Mouse (Mus musculus): ENCODE results near the gene Zfp644. TPM values are rescaled to one million over a fixed set of nuclear protein-coding genes. Genes with fewer than 3 reads are reported as not detected.

The Zfp644 gene
- polyA plus RNA-seq, 1 experiment from 2014 or later = 84.5 TPM

DNA sequence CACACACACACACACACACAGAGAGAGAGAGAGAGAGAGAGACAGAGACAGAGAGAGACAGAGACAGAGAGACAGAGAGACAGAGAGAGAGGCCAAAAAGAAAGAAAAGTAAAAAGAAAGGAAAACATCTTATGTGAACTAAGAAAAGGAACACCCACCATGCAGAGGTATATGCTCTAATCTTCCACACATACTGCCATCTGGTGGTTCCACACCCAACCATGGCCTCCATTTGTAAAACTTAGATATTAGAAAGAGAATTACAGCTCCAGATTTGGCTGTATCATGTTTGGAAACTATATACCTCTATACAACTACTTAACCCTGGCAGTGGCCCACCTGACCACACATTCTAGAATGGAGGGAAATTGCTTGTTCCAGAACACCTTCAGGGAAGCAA lies 102.7 kb downstream of the Zfp644 start:
- H3K27ac ChIP-seq = no peak overlapping the region
- H3K27me3 ChIP-seq = no peaks in the 10 kb centered on the region
- H3K4me2 ChIP-seq = no peak overlapping the region
- H3K9ac ChIP-seq (replicated peaks) = no peak overlapping the region
- H3K4me1 ChIP-seq (replicated peaks) = no peaks in the 10 kb centered on the region
- H3K9me3 ChIP-seq = no peaks in the 10 kb centered on the region
- H3K36me3 ChIP-seq = peaks cover 34% of the 10 kb centered on the region; the same call in 1 of the 2 replicates
- H3K4me3 ChIP-seq (replicated peaks) = no peak overlapping the region
- no peak for ATAC-seq (ENCODE audit: insufficient number of reproducible peaks, insufficient read depth, low FRiP score, low TSS enrichment, low read depth)

DNA sequence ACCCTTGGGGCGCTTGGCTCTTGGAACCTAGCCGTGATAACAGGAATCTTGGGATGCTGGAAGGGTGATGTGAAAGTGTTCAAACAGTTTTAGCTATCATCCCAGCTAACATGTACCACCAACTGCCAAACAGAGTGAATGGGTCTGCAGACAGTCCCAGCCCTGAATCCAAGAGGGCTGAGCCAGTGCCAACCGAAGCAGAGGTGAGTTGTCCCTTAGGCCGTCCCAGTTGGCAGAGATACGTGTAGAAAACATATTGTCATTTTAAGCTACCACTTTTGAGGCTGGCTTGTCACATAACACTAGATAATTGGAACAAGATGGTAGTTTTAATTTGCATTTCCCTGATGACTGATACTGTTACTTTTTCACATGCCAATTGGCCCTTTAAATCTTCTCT lies 106.4 kb downstream of the Zfp644 start:
- ATAC-seq (ENCODE audit: insufficient number of reproducible peaks, insufficient read depth, low FRiP score, low TSS enrichment, low read depth) = no peak
- Histone ChIP-seq H3K9me3 (no peaks in the 10 kb centered on the region), H3K27me3 (no peaks in the 10 kb centered on the region), H3K9ac (replicated peaks) (no peak overlapping the region), H3K4me1 (replicated peaks) (no peaks in the 10 kb centered on the region), H3K27ac (no peak overlapping the region), H3K36me3 (peaks cover 37% of the 10 kb centered on the region; the same call in 1 of the 2 replicates), H3K4me2 (no peak overlapping the region), H3K4me3 (replicated peaks) (no peak overlapping the region)
- WGBS = 79% methylated on average over 5 of the region's 5 CpGs

- WGBS = 94% methylated on average over 11 of the region's 11 CpGs
- Histone ChIP-seq H3K9me3 (no peaks in the 10 kb centered on the region), H3K4me1 (replicated peaks) (no peaks in the 10 kb centered on the region), H3K36me3 (peaks cover 33% of the 10 kb centered on the region; the same call in 1 of the 2 replicates), H3K27ac (no peak overlapping the region), H3K9ac (replicated peaks) (no peak overlapping the region), H3K4me3 (replicated peaks) (no peak overlapping the region), H3K27me3 (no peaks in the 10 kb centered on the region), H3K4me2 (no peak overlapping the region)
- ATAC-seq (ENCODE audit: insufficient number of reproducible peaks, insufficient read depth, low FRiP score, low TSS enrichment, low read depth) = no peak
Measured at GRCm38 (mm10) chr5:106589670-106590069, 107.4 kb downstream of the Zfp644 start.

- no peak for ATAC-seq (ENCODE audit: insufficient number of reproducible peaks, insufficient read depth, low FRiP score, low TSS enrichment, low read depth)
- 94% methylated on average over 9 of the region's 9 CpGs for WGBS
Measured at GRCm38 (mm10) chr5:106589006-106589405, 108.1 kb downstream of the Zfp644 start.

DNA sequence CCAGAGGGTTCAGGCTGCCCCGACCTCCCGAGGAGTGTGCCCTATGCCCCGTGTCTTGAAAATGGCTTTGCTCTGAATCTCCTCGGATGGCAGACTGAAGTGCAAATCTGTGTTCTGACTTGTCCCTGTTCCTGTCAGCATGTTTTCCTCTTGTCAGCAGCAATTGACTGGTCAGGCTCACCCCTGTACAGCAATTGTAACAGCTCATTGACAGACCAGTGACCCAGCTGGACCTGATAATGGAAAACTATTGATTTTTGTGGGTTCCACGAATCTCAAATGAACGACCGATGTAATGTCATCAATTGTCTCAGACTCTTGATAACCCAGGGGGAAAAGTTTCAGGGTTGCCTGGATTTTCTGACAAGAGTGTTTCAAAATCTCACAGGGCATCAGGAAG lies 116.1 kb downstream of the Zfp644 start:
- no peaks in the 10 kb centered on the region for H3K36me3 ChIP-seq
- peaks cover 27% of the 10 kb centered on the region for H3K27me3 ChIP-seq
- H3K4me1 ChIP-seq (replicated peaks) = no peaks in the 10 kb centered on the region
- 83% methylated on average over 7 of the region's 7 CpGs for WGBS
- H3K9me3 ChIP-seq = no peaks in the 10 kb centered on the region
- ATAC-seq (ENCODE audit: insufficient number of reproducible peaks, insufficient read depth, low FRiP score, low TSS enrichment, low read depth) = no peak
- H3K4me2 ChIP-seq = no peak overlapping the region
- no peak overlapping the region for H3K27ac ChIP-seq
- H3K9ac ChIP-seq (replicated peaks) = no peak overlapping the region
- no peak overlapping the region for H3K4me3 ChIP-seq (replicated peaks)

More at GRCm38 (mm10) chr5:106589006-106589405, 108.1 kb downstream of the Zfp644 start:
- H3K9me3 ChIP-seq = no peaks in the 10 kb centered on the region
- no peak overlapping the region for H3K9ac ChIP-seq (replicated peaks)
- H3K4me2 ChIP-seq = no peak overlapping the region
- no peak overlapping the region for H3K27ac ChIP-seq
- H3K27me3 ChIP-seq = no peaks in the 10 kb centered on the region
- H3K4me3 ChIP-seq (replicated peaks) = no peak overlapping the region
- H3K36me3 ChIP-seq = peaks cover 33% of the 10 kb centered on the region; the same call in 1 of the 2 replicates
- H3K4me1 ChIP-seq (replicated peaks) = no peaks in the 10 kb centered on the region

DNA sequence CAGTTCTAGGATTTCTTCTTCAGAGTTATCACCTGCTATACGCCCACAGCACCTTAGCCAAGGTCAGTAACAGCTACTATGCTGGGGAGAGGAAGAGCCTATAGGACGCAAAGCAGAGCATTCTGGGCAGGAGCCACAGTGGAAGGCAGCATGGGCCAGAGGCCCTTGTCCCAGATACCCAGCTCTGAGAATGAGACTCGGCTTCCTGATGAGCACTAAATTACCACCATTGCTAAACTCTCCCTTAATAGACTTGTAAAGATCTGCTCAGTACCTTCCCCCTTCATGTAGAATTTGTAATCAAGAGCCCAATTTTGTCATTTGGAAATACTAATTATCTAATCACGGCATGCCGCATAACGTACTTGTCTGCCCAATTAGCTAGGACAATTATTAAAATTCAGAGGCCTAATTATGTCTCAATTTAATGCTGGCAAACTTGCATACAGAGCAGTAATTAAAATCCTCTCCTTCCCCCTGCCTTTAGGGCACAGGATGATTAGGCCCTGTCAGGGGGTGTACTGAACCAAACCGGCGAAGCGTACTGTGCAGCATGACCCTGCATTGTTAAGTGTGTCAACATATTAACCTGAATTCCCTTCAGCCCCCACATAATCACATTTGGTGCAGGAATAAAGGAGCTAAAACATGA lies 119.7 kb downstream of the Zfp644 start:
- no peak overlapping the region for H3K4me2 ChIP-seq
- no peak overlapping the region for H3K9ac ChIP-seq (replicated peaks)
- peaks cover 11% of the 10 kb centered on the region for H3K4me1 ChIP-seq (replicated peaks)
- no peaks in the 10 kb centered on the region for H3K9me3 ChIP-seq
- no peak for ATAC-seq (ENCODE audit: insufficient number of reproducible peaks, insufficient read depth, low FRiP score, low TSS enrichment, low read depth)
- H3K36me3 ChIP-seq = no peaks in the 10 kb centered on the region
- WGBS = 44% methylated on average over 9 of the region's 9 CpGs
- peaks cover 52% of the 10 kb centered on the region for H3K27me3 ChIP-seq
- no peak overlapping the region for H3K4me3 ChIP-seq (replicated peaks)
- H3K27ac ChIP-seq = no peak overlapping the region

DNA sequence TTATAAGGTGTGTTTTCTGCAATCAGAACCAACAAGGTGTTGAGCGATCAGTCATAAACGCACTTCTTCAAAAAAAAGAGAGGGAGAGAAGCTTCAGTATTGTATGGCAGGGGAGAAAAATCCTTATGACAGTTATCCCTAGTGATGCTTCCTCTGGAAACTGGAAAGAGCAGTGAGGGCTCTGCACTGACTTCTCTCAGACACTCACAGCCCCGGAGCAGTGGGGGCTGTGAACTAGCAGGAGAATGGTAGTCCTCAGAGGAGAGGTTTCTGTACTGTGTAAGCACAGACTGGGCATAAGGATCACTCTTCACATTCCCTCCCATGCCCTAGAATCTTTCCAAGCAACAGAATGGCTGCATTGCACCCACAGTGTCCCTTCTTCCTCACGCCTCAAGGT lies 122.0 kb downstream of the Zfp644 start:
- WGBS = 22% methylated on average over 4 of the region's 4 CpGs
- no peaks in the 10 kb centered on the region for H3K9me3 ChIP-seq
- peaks cover 11% of the 10 kb centered on the region for H3K4me1 ChIP-seq (replicated peaks)
- H3K4me2 ChIP-seq = peak overlapping the region; percentile 99
- no peak overlapping the region for H3K27ac ChIP-seq
- peaks cover 60% of the 10 kb centered on the region for H3K27me3 ChIP-seq
- no peaks in the 10 kb centered on the region for H3K36me3 ChIP-seq
- peak overlapping the region; percentile 60; the same call in 1 of the 2 replicates for H3K4me3 ChIP-seq (replicated peaks)
- no peak overlapping the region for H3K9ac ChIP-seq (replicated peaks)
- ATAC-seq (ENCODE audit: insufficient number of reproducible peaks, insufficient read depth, low FRiP score, low TSS enrichment, low read depth) = no peak

- Histone ChIP-seq H3K27ac (no peak overlapping the region), H3K4me2 (peak overlapping the region; percentile 99), H3K9ac (replicated peaks) (peak overlapping the region; percentile 66), H3K4me1 (replicated peaks) (peaks cover 11% of the 10 kb centered on the region), H3K4me3 (replicated peaks) (peak overlapping the region; percentile 60), H3K36me3 (no peaks in the 10 kb centered on the region), H3K9me3 (no peaks in the 10 kb centered on the region), H3K27me3 (peaks cover 63% of the 10 kb centered on the region)
- WGBS = under 1% methylated on average over 45 of the region's 45 CpGs
- ATAC-seq (ENCODE audit: insufficient number of reproducible peaks, insufficient read depth, low FRiP score, low TSS enrichment, low read depth) = peak; percentile 88
Measured at GRCm38 (mm10) chr5:106574560-106574946, 122.5 kb downstream of the Zfp644 start.

DNA sequence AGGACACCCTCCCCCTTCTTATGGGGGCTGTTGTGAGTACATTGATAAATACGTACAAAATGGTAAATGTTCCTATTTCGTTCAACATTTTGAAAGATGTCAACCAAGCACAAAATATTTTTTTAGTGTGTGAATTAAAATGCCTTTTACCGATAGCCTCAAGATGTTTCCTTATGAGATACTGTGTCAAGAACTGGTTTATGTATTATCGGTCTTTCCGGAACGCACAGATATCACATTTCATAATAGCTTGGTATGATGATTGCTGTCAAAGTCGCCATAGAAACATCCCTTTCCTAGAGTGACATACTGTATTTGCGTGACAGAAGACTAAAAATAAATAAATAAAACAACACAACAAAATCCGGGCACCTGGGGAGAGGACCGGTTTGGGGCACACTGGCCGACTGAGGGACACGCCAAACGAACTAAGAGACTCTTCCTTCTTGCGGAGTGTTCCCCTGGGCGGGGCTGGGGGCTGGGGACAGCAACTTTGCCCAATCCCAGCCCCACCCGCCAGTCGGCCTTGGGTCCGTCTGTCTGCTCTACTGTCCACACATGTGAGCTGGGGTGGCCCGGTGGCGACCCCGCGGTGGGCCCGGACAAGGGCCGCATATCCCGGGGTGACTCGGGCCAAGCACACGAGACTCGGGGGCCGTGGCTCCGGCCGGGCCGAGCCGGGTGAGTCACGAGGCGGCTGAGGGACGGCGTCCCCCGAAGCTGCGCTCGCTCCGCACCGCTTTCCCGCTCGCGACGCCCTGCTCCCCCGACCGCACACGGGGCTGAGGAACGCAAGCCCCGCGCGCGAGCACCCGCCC lies 123.1 kb downstream of the Zfp644 start:
- Histone ChIP-seq H3K9ac (replicated peaks) (peak overlapping the region; percentile 66), H3K4me2 (peak overlapping the region; percentile 99), H3K27ac (no peak overlapping the region), H3K4me1 (replicated peaks) (peaks cover 11% of the 10 kb centered on the region), H3K36me3 (no peaks in the 10 kb centered on the region), H3K27me3 (peaks cover 62% of the 10 kb centered on the region), H3K4me3 (replicated peaks) (peak overlapping the region; percentile 60), H3K9me3 (no peaks in the 10 kb centered on the region)
- 5% methylated on average over 53 of the region's 55 CpGs for WGBS
- ATAC-seq (ENCODE audit: insufficient number of reproducible peaks, insufficient read depth, low FRiP score, low TSS enrichment, low read depth) = peak; percentile 75

Data from limb, embryonic 12.5 days (tissue).